Mouse (Mus musculus): ENCODE results near the gene Itgav. TPM values are rescaled to one million over a fixed set of nuclear protein-coding genes. Genes with fewer than 3 reads are reported as not detected.

Itgav gene
- polyA plus RNA-seq, 1 experiment from 2014 or later = 66.8 TPM

- ATAC-seq (ENCODE audit: insufficient read depth) (no peak), DNase-seq (no peak)
- Histone ChIP-seq H3K36me3 (ENCODE audit: insufficient read depth) (peaks cover 14% of the 10 kb centered on the region; the same call in 1 of the 2 replicates), H3K9ac (no peak overlapping the region), H3K9me3 (ENCODE audit: low read depth, low read length) (no peaks in the 10 kb centered on the region), H3K4me1 (ENCODE audit: insufficient read depth) (0 out of 2 replicates have a peak, but pooled peaks cover 3% of the 10 kb centered on the region), H3K4me3 (ENCODE audit: low read depth, low read length) (no peak overlapping the region), H3K4me2 (no peak overlapping the region), H3K27ac (ENCODE audit: low read depth) (no peak overlapping the region), H3K27me3 (ENCODE audit: insufficient read depth, low read length) (no peaks in the 10 kb centered on the region)
- TF ChIP-seq CTCF (IDR thresholded peaks at IDR 0.05; ENCODE audit: low read depth) = no peak
- 47% methylated on average over 6 of the region's 6 CpGs for WGBS
These were observed 21.1 kb downstream of the Itgav start for GRCm38 (mm10) chr2:83745257-83745656.

DNA sequence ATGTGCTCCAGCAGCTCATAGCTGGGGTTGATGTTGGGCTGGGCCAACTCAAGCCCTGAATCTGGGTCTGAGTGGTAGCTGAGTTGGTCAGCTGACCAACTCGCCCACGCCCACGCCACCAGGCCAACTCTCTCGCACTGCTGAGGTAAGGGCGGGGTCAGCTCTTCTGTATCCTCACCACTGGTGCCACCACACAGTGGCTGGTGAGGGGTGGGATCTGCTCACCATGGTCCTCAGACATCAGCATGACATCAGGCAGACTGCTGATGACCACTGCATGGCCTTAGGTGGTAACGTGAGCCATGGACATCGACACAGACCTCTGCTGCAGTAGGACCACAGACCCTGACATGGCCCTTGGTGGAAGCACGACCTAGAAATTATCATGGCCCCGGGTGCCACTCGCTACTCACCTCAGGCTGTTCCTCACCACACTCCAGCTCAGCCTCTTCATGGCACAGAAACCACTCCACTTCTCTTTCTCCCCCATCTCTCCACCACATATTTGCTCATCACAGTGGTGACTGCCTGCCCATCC lies 24.5 kb downstream of the Itgav start:
- Histone ChIP-seq H3K27me3 (ENCODE audit: insufficient read depth, low read length) (no peaks in the 10 kb centered on the region), H3K27ac (ENCODE audit: low read depth) (no peak overlapping the region), H3K4me2 (no peak overlapping the region), H3K9me3 (ENCODE audit: low read depth, low read length) (no peaks in the 10 kb centered on the region), H3K9ac (no peak overlapping the region), H3K4me3 (ENCODE audit: low read depth, low read length) (no peak overlapping the region), H3K36me3 (ENCODE audit: insufficient read depth) (peaks cover 14% of the 10 kb centered on the region; the same call in 1 of the 2 replicates), H3K4me1 (ENCODE audit: insufficient read depth) (no peaks in the 10 kb centered on the region)
- DNase-seq (no peak), ATAC-seq (ENCODE audit: insufficient read depth) (peak; percentile 41; the same call in 1 of the 2 replicates)
- WGBS = 92% methylated on average over 10 of the region's 10 CpGs
- TF ChIP-seq CTCF (IDR thresholded peaks at IDR 0.05; ENCODE audit: low read depth) = no peak

DNA sequence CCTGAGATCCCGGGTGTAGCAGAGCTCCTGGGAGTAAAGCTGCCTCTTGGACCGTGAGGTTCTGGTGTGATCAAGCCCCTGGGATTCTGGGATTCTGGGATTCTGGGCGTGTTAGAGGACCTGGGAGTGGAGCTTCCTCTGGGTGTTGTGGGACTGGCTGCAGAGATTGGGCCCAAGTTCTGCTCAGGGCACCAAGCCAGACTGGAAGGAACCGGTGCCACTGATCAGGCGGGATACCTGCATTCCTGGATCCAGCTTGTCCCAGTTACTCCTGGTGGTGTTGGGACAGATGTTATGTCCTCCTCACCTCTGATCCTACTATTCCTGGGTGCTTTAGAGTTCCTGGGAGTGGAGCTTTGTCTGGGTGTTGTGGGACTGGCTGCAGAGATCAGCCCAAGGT lies 28.8 kb downstream of the Itgav start:
- Histone ChIP-seq H3K4me1 (ENCODE audit: insufficient read depth) (no peaks in the 10 kb centered on the region), H3K9ac (no peak overlapping the region), H3K27me3 (ENCODE audit: insufficient read depth, low read length) (no peaks in the 10 kb centered on the region), H3K36me3 (ENCODE audit: insufficient read depth) (peaks cover 26% of the 10 kb centered on the region; the same call in 1 of the 2 replicates), H3K9me3 (ENCODE audit: low read depth, low read length) (no peaks in the 10 kb centered on the region), H3K4me3 (ENCODE audit: low read depth, low read length) (no peak overlapping the region), H3K27ac (ENCODE audit: low read depth) (no peak overlapping the region), H3K4me2 (no peak overlapping the region)
- no peak for TF ChIP-seq CTCF (IDR thresholded peaks at IDR 0.05; ENCODE audit: low read depth)
- 94% methylated on average over 5 of the region's 5 CpGs for WGBS
- ATAC-seq (ENCODE audit: insufficient read depth) (no peak), DNase-seq (no peak)

DNA sequence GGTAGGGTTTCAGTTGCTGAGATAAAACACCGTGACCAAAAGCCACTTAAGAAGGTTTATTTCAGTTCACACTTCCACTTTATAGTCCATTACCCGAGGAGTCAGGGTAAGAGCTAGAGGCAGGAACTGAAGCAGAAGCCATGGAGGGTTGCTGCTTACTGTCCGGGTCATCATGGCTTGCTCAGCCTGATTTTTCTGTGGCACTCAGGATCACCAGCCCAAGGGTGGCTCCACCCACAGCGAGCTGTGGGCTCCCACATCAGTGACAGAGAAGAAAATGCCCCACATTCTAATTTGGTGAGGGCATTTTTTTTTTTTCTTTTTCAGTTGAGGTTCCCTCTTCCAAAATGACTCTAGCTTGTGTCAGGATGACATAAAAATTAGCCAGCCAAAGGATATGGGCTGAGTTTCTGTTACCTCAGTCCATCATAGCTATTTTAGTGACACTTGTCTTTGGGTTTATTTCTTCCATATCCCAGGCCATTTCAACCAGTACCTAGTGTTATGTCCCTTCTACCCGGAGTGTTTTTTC lies 30.2 kb downstream of the Itgav start:
- Histone ChIP-seq H3K4me2 (no peak overlapping the region), H3K9me3 (ENCODE audit: low read depth, low read length) (no peaks in the 10 kb centered on the region), H3K4me3 (ENCODE audit: low read depth, low read length) (no peak overlapping the region), H3K4me1 (ENCODE audit: insufficient read depth) (no peaks in the 10 kb centered on the region), H3K36me3 (ENCODE audit: insufficient read depth) (peaks cover 19% of the 10 kb centered on the region; the same call in 1 of the 2 replicates), H3K27ac (ENCODE audit: low read depth) (no peak overlapping the region), H3K9ac (no peak overlapping the region), H3K27me3 (ENCODE audit: insufficient read depth, low read length) (no peaks in the 10 kb centered on the region)
- no peak for TF ChIP-seq CTCF (IDR thresholded peaks at IDR 0.05; ENCODE audit: low read depth)
- no peak for ATAC-seq (ENCODE audit: insufficient read depth)
- 69% methylated on average over 5 of the region's 5 CpGs for WGBS
- no peak for DNase-seq

GRCm38 (mm10) chr2:83758606-83759215 lies 34.5 kb downstream of the Itgav start:
- Histone ChIP-seq H3K36me3 (ENCODE audit: insufficient read depth) (peaks cover 19% of the 10 kb centered on the region; the same call in 1 of the 2 replicates), H3K4me1 (ENCODE audit: insufficient read depth) (no peaks in the 10 kb centered on the region), H3K9me3 (ENCODE audit: low read depth, low read length) (no peaks in the 10 kb centered on the region), H3K4me3 (ENCODE audit: low read depth, low read length) (no peak overlapping the region), H3K4me2 (no peak overlapping the region), H3K27ac (ENCODE audit: low read depth) (no peak overlapping the region; the same call in 1 of the 2 replicates), H3K9ac (no peak overlapping the region), H3K27me3 (ENCODE audit: insufficient read depth, low read length) (no peaks in the 10 kb centered on the region)
- ATAC-seq (ENCODE audit: insufficient read depth) = no peak
- no peak for TF ChIP-seq CTCF (IDR thresholded peaks at IDR 0.05; ENCODE audit: low read depth)
- WGBS = 76% methylated on average over 7 of the region's 7 CpGs
- no peak for DNase-seq

DNA sequence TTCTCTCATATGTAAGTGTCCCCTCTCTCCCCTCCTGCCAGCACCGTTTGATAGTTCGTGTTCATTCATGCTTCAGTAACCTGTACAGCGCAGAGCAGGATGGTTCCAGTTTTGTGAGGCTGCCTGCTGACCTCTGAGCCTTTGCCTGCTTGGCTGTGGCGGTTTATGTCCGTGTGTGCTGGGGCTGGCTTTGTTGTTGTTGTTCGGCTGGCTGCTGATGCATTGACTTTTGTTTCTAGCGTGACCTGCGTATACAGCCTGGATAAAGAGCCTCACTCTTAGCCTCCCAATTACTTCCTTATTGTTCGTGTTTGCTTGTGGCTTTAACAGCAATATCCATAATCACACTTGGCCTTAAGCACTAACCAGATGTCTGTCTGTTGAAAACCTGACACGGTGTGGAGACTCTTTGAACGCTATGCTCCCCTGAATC lies 35.0 kb downstream of the Itgav start:
- WGBS = 63% methylated on average over 11 of the region's 11 CpGs
- H3K27me3 ChIP-seq (ENCODE audit: insufficient read depth, low read length) = no peaks in the 10 kb centered on the region
- no peak for TF ChIP-seq CTCF (IDR thresholded peaks at IDR 0.05; ENCODE audit: low read depth)
- no peaks in the 10 kb centered on the region for H3K4me1 ChIP-seq (ENCODE audit: insufficient read depth)
- H3K4me3 ChIP-seq (ENCODE audit: low read depth, low read length) = no peak overlapping the region
- no peak for DNase-seq
- H3K9me3 ChIP-seq (ENCODE audit: low read depth, low read length) = no peaks in the 10 kb centered on the region
- H3K36me3 ChIP-seq (ENCODE audit: insufficient read depth) = peaks cover 15% of the 10 kb centered on the region; the same call in 1 of the 2 replicates
- ATAC-seq (ENCODE audit: insufficient read depth) = no peak; the same call in 1 of the 2 replicates
- H3K27ac ChIP-seq (ENCODE audit: low read depth) = no peak overlapping the region; the same call in 1 of the 2 replicates
- H3K4me2 ChIP-seq = no peak overlapping the region
- H3K9ac ChIP-seq = no peak overlapping the region

GRCm38 (mm10) chr2:83759667-83760066 lies 35.5 kb downstream of the Itgav start:
- H3K4me3 ChIP-seq (ENCODE audit: low read depth, low read length) = no peak overlapping the region
- 41% methylated on average over 5 of the region's 5 CpGs for WGBS
- no peak overlapping the region for H3K9ac ChIP-seq
- H3K9me3 ChIP-seq (ENCODE audit: low read depth, low read length) = no peaks in the 10 kb centered on the region
- no peak overlapping the region for H3K27ac ChIP-seq (ENCODE audit: low read depth)
- TF ChIP-seq CTCF (IDR thresholded peaks at IDR 0.05; ENCODE audit: low read depth) = no peak
- no peaks in the 10 kb centered on the region for H3K4me1 ChIP-seq (ENCODE audit: insufficient read depth)
- DNase-seq (peak; percentile 52), ATAC-seq (ENCODE audit: insufficient read depth) (peak; percentile 81; the same call in 1 of the 2 replicates)
- peaks cover 15% of the 10 kb centered on the region; the same call in 1 of the 2 replicates for H3K36me3 ChIP-seq (ENCODE audit: insufficient read depth)
- H3K4me2 ChIP-seq = no peak overlapping the region
- no peaks in the 10 kb centered on the region for H3K27me3 ChIP-seq (ENCODE audit: insufficient read depth, low read length)

Measured in lung, embryonic 14.5 days (tissue).